Mouse (Mus musculus) testis, adult 10 weeks (tissue): ENCODE results near the gene Gm3072. TPM values are rescaled to one million over a fixed set of nuclear protein-coding genes. Genes with fewer than 3 reads are reported as not detected.

Source experiments
- polyA plus RNA-seq: library from polyadenylated mRNA; stranded (reverse); fragments of 350-450 nt; fragmentation: Illumina TruSeq; extraction: RNeasy Lipid Tissue Mini Kit (QIAGEN cat#74804); gene quantifications from one replicate; pipeline ENCODE4 v1.2.3, GENCODE M21; 2014; ENCODE audit warnings: low read depth, low replicate concordance

The Gm3072 gene
- 0.83 TPM for polyA plus RNA-seq

DNA sequence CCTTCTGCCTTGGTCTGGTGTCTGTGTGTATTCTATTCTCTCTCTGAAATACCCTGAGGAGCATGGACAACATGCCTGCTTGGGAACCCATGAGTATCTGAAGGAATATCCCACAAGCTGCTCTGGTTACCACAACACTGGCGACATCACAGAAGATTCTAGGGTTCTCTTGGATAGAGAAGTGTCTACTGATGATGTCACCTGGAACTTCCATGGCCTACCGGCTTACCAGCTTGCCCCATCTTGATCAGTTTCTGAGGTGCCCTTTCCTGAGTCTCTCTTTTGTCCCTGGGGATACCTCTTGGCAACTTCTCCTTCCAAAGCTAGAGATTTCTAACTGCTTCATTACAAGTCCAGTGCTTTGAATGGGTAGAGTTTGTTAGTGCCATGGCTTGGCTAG is at the start of gene Gm3072:
Gm3072 (minus strand) TSS at position 101 of the 400 bp plus-strand sequence.

DNA sequence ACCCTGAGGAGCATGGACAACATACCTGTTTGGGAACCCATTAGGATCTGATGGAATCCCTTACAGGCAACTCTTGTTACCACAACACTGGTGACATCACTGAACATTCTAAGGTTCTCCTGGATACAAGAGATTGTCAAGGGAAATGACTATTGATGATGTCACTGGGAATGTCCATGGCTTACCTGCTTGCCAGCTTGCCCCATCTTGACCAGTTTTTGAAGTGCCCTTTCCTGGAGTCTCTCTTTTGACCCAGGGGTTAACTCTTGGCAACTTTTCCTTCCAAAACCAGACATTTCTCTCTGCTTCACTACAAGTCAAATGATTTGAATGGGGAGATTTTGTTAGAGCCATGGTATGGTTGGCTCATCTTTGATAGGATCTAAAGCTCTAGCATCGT is 22.0 kb upstream of the Gm3072 start, which contains the start of gene Gm3676:
Gm3676 (minus strand) TSS at position 101 of the 400 bp plus-strand sequence.

GRCm38 (mm10) chr14:41572911-41573310 is 51.5 kb downstream of the Gm3072 start, which contains the start of gene 1700049E17Rik2:
Gene 1700049E17Rik2, plus strand, starts transcription at chr14:41573211.

Other genes starting within 250 kb of the Gm3072 start
- gene Gm7945, start 238.2 kb downstream of the Gm3072 start, polyA plus RNA-seq: 3.4 TPM
- 1.5 TPM for gene Gm6482, start 216.3 kb downstream of the Gm3072 start, polyA plus RNA-seq
- gene Gm7954, start 171.1 kb downstream of the Gm3072 start, polyA plus RNA-seq: 1.5 TPM
- 197 TPM for gene Gm3486, start 135.1 kb downstream of the Gm3072 start, polyA plus RNA-seq
- 1.1 TPM for gene Gm7970, start 69.0 kb downstream of the Gm3072 start, polyA plus RNA-seq
- gene 1700049E17Rik2, start 51.4 kb downstream of the Gm3072 start, polyA plus RNA-seq: 22.2 TPM
- 158 TPM for gene Gm3676, start 21.9 kb upstream of the Gm3072 start, polyA plus RNA-seq
- 2.9 TPM for gene Gm8068, start 77.3 kb upstream of the Gm3072 start, polyA plus RNA-seq
- gene Gm7929, start 126.0 kb upstream of the Gm3072 start, polyA plus RNA-seq: 1.7 TPM
- 122 TPM for gene Gm47189, start 147.8 kb upstream of the Gm3072 start, polyA plus RNA-seq